Mouse (Mus musculus): Measurements from ENCODE around the gene Slc30a7.
A peak's percentile ranks its signal among the peaks of the same experiment; 100 is the strongest.

The Slc30a7 gene

DNA sequence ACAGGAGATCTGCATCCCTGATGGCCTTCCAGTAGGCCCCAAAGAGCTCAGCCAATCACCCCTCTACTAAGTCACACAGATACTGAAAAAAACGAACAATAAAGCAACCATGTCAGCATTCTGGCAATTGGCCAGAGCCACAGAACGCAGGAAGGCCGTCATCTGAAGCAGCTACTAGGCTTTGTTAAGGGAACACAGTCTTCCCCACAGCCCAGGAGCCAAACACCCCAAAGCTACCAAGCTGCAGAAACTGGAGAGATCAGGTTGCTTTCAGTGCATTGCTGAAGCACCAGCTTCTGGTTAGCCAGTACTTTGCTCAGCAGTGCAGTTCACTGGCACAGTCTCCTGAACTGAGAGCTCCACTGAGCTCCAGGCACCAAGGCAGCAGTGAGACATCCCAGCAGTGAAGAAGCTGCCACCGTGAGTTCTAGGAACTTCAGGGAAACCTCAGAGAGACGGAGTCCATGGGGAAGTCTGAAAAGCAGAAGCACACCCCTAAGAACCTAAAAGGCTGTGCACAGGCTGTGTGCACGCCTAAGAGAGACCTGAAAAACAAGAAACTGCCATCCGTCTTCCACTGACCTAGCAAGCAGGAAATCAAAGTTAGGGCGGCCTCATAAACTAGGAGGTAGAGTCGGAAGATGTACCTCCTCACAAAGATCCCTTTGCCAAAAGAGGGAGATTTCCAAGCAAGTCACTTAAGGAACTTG lies 21.9 kb downstream of the Slc30a7 start:
- peak; percentile 19 for DNase-seq

DNA sequence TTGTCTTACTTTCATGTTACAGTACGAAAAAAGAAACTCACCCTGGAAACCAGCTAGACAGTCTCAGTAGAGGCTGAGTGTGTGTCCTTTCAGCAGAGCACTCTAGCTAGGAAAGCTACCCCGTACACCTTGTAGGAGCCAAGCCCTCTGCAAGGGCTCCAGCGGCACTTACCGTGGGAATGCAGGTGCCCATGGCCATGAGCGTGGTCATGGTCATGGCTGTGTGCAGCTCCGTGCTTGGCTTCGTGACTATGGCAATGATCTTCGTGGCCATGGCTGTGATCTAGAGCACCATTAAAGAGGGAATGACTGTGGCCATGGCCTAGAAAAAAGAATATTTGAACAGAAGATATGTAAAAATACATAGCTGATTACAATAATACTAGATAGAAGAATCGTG lies 22.6 kb downstream of the Slc30a7 start:
- DNase-seq = no peak

DNA sequence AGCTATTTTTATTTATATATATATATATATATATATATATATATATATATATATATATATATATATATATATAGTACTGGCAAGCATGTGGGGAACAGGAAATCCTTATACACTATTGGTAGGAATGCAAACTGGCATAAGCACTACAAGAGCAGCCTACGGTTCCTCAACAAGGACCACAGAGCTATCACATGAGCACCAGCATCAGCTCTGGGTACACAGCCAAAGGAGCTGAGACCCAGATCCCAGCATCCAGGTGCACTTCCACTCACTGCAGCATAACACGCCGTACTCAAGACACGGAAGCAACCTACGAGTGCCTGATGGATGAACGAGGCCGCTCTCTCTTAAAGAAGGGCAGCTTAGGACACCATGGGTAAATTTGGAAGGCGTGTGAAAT lies 24.0 kb downstream of the Slc30a7 start:
- no peak for DNase-seq

DNA sequence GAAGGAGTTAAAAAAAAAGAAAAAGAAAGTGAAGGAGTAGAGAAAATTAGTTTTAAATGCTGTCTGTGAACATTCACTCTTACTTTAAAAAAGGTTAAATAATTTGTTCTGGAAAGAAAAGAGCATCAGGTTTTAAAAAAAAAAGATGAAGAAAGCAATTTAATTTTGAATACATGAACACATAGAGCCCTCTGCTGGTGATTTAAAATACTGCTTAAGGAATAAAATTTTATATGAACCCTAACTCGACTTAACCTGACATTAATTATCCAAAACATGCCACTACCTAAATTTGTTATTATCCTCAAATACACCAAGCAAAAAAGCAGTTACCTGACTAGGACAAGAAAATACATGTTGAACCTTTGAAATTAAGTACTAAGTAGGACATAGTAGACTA lies 28.2 kb downstream of the Slc30a7 start:
- no peak for DNase-seq

DNA sequence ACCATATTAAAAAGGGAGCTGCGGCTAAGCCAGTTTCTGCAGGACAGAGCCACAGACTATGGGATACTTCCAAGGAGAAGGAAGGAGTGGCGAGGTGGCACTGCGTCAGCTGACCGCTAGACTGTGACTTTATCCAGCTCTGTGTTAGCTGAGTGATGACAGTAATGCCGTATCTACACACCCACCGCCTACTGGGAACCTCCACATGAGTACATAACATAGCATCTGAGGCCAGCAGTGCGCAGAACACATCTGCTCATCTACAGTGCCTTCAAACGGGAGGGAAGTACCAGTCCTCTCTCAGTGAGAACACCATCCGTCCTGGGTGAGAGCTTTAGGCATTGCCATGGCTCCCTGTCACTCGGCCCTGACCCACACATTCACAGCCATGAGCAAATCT lies 32.2 kb downstream of the Slc30a7 start:
- no peak for DNase-seq

DNA sequence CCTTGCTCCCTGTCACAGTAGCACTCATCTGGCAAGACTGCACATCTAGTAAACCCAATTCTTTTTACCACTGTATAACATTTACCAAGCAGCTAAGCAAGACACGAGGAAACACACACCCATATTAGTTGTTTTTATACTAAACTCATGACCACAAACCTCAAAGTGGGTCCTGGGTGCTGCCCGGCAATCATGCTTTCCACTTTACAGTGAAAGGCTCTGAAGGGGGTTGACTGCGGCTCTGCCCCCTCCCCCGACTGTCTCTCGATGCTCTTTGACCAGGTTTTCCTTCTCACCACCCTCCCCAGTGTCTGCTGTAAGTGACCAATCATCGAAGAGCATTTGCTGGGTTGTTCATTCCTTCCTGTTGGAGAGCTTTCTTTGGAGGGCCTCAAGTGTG lies 33.0 kb downstream of the Slc30a7 start:
- peak; percentile 7 for DNase-seq

DNA sequence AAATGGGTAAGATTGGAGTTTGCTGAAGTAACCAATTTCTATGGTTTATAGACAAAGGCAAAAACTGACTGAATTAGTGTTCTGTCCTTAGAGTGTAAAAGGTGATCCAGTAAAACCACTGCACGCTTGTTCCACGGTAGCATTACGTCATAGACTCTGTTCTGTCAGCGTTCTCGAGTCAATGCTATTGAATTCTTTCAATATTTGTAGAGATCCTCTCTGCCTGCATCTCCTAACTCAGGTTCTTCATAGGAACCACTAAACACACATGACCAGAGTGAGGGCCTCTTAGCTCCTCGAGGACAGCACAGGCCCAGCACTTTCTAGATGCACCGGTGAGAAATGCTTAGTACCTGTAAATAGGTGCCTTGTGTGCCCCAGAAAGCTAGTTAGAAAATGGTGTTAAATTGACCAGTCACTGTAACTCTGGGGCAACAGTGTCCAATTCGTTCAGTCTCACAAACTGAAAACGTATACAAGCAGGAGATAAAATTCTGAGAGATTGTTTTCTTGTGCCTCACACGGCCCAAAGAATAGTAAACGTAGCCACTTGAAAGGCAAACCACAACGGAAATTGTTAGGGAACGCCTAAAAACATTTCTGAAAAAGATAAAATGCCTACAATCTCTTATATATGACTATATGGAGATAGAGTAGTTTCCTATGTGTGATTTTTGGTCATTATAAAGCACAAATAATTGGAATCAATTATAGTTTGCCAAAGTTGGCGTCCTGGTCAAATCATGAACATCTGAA lies 35.1 kb downstream of the Slc30a7 start:
- no peak for DNase-seq

DNA sequence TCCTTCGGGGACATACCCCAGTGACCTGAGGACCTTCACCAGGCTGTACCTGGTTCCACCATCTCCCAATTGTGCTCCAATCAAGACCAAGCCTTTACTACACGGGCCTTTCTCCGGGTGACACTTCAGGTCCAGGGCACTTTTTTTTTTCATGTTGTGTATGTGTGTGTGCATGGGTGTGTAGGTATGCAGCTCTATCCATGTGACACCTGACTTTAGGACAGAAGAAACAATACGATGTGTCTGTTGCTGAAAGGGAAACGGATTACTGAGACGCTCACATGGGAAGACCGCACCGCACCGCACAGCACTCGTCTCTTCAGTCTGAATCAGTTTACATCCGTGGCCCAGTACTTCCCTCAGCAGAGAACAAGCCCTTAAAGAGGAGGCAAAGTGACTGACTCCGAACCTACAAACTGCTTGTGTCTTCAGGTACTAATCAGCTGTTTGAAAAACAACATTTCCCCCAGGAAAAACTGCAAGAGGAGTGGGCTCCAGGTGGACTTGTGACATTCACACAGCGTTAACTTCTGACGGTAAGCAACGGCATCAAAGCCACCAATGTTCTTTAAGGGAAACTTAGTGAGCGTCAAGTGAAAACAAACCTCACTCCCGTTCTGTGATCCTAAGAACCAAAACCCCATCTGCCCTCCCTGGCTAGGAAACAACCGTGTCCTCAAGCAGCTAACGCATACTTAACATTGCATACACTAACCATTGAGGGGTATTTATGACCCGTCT lies 36.0 kb downstream of the Slc30a7 start:
- no peak for DNase-seq

DNA sequence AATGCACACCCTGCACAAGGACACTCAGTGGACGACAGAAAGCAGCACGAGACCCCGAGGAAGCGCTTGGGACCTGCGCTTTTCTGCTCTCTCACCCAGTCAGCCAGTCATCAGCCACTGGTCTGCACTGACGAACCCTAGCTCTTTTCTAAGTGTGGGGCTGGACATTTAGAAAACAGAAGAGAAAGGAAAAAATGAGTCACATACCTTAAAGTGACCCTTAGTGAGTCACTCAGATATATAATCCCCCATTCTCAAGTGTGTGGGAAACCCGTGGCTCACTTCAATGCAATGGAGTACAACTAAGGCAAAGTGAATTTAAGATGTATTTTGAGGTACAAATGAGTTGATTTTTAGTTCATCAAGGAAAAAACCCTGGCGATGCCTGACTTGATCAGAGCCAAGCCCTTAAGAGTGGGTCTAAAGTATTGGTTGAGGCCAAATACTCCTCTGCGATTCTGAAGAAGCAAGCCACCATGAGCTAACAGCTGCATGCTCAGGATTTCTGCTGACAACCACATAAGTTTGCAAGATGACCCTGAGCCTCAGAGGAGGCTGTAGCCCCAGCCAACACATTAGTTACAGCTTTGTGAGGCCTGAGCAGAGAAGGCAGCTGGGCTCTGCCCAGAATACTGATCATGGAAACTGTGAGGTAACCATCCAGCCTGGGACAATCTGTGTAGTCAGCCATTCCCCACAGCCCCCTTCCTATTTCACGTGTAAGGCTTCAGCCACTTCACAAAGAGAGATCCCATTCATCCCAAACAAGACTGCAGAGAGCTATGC lies 38.3 kb downstream of the Slc30a7 start:
- DNase-seq = no peak

DNA sequence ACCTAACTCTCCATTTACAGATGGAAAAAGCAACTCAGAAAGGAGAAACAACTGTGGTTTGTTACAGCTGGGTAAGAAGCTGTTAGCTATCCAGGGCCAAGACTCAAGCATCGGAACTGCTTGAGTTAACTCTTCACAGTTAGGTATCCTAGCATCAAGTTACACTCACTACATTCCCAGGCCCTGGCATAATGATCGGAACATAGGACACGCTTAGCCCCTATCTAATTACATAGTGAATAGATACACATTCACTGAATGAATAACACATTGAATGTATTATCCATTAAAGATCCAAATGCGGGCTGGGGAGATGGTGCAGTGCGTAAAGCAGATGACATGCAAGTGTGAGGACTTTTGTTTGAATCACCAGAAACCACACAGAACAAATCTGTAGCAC lies 43.1 kb downstream of the Slc30a7 start:
- no peak for DNase-seq

DNA sequence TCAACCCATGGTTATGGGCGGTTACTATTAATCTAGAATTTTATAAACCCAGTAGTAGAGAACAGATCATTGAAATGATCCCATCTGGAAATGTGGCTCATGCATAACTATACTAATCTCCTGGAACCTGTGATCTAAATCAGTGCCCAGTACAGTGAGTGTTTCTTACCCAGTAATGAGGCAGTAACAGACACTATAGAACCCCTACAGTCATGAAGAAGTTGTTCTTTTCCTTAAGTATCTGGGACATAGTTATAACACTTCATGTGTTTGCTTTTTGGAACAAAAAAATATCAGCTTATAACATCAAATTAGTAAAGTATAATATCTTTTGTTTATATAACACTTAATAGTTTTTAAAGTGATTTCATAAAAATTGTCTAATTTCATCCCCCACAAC lies 43.6 kb downstream of the Slc30a7 start:
- DNase-seq = no peak

DNA sequence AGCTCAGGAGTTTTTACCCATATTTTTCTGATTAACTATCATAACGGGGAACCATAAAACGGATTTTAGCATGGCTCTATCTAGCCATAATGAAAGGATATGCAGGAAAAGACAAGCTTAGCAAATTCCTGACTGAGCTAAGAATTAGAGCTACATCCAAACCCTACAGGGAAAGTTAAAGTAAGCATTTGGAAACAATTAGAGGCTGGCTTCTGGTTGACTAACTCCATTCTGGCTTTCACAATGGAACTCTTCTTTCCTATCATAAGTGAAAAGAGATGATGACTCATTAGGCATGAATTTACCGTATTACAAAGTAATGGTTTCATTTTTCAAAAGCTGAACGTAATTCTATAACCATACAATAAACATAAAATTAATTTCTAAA lies 45.2 kb downstream of the Slc30a7 start:
- no peak for DNase-seq

DNA sequence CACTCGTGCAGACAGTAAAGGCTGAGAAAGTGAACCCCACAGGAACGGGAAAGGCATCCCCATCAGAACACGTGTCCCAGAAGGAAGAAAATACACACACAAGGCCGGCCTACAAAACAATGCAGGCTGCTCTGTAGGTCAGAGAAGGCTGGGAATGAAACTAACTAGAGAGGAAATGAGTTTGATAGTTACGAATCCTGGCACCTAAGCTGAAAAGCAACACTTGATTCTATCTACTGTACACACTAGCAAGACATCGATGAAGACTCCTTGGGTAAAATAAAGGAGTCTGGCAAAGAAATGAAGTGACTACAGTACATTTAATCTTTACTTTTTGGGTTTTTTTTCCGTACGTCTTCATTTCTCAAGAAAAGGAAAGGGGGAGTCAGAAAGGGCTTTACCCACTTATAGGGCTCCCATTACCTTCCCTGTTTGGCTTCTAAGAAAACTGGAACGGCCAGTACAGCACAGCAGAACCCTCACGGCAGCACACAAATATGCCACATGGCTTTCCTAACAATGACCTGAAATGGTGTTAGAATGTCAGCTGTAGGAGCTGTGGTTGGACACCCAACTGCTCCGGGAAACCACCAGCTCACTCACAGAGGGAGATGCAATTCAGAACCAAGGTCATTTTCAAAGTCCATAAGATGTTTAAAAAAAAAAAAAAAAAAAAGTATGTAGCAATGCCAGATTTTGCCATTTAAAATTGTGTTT lies 45.7 kb downstream of the Slc30a7 start:
- no peak for DNase-seq

DNA sequence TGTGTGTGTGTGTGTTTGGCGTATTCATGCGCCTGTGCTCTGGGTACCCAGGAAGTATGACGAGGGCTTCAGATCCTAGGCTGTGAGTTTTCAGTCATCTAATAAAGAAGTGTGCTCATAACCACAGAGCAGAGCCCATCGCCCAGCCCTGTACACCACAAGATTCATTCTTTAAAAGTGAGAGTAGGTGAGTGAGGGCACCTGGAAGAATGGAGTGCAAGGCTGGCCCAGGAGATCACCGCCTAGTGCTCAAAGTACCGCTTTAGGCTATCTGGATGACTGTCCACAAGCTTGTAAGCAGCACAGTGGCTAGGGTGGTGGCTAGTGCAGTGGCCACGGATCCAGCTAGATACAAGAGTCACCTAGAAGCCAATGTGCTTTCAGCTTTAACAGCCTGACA lies 50.0 kb downstream of the Slc30a7 start:
- no peak for DNase-seq

DNA sequence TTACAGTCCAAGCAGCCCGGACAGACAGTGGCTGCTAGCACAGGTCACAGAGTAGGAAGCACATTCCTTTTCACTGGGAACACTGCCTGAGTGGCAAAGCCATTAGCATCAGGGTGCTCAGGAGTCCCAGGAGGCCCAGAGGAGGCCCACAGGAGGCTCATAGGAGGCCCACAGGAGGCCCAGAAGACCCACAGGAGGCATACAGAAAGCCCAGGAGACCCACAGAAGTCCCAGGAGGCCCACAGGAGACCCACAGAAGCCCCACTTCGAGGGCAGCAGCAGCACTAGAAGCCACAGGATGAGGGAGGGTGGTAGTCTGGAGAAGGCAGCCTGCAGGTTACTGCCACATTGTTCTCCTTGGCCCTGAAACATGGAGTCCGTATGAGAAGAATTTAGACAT lies 54.1 kb downstream of the Slc30a7 start:
- DNase-seq = no peak

DNA sequence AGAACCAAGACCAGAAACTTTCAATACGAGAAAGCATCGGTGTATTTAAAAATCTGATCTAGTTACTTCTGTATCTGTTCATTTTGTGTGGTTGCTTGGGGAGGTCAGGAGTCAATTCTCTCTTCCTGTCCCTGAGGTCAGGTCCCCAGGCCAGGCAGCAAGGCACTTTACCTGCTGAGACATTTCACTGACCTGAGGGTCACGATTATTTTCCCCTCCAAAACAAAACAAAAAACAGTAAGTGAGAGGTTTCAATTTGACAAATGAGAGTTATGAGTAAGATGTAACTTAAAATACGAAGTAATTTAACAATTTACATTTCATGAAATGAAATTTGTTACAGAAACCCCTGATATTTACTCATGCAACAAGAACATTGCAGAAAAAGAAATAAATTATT lies 54.9 kb downstream of the Slc30a7 start:
- no peak for DNase-seq

DNA sequence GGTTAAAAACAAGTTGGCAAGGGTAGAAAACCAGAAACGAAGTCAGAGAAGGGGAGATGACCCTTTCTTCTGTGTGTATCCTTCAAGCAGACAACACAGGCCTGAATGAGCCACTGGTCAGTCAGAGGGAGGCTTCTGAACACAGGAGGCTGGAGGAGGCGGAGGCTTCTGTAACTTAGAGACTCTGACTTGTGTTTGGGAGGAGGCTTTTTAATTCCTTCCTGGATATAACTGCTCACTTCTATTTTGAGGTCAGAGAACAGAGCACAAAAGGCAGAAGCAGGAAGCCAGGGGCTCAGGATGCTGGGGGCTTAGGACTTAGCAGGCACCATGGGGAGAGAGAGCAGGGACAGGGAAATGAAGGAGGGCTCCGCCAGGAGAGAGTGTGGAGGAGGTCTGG lies 56.0 kb downstream of the Slc30a7 start:
- DNase-seq = peak; percentile 29

DNA sequence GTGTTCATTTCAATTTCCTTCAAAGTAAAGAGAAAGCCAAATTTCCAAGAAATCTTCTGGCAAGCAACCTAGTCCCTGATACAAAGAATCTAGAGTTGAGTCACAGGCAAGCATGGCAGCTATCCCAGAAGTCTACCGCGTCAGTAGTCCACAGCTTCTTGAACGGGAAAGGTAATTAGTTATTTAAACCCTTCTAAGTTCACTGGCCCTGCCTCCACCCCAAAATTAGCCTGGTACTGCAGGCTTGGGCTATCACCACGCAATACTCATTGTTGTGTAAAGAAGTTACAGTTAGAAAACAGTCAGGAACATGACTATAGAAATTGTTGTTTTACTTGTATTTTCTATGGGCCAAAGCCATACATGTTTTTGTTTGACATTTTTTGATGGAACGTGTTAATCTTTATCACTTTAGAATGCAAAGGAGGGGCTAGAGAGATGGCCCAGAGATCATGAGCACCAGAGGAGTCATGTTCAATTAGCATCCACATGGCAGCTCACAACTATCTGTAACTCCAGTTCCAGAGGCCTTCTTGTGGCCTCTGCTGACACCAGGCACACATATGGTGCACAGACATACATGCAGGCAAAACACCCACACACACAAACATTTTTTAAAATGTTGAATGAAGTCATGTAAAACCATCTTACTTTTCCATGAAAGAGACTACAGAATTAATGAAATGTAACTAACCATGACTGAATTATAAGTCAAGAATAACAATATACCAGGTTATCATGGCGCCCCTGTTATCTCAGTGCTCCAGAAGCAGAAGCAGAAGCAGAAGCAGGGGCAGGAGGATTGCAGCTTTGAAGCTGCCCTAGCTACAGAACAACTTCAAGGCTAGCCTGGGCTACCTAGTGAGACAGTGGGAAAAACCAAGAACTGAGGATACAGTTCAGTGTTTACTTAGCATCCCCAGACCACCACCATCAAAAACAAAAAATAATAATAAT lies 57.0 kb downstream of the Slc30a7 start:
- peak; percentile 13 for DNase-seq

DNA sequence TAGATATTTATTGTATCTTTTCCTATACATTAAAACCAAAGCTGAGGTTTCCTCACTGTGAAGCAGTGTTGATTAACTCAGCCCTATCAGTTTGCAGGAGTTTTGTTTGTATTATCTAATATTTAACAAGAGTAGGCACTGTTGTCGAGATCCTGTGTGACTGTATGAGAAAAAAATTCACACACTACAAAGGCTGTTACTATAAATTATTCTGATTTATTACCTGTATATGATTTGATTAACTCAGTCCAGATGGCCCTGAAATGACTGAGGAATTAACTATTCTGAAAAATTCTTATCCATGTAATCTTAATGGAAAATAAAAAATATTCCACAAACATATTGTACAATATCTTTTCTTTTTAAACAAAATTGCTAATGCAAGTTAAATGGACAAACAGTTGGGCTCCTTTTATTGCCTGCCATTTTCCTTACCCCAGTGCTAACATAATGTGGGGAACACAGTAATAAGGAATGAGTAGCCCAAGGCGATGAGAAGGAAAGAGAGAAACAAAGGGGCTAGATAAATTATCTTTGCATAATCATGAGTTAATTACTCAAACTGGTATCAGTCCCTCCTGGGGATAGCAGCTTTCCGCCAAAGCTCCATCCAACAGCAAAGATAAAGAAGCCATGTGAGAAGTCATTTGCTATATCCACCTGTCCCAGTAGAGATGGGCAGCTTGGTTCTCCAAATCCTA lies 57.8 kb downstream of the Slc30a7 start:
- DNase-seq = no peak

DNA sequence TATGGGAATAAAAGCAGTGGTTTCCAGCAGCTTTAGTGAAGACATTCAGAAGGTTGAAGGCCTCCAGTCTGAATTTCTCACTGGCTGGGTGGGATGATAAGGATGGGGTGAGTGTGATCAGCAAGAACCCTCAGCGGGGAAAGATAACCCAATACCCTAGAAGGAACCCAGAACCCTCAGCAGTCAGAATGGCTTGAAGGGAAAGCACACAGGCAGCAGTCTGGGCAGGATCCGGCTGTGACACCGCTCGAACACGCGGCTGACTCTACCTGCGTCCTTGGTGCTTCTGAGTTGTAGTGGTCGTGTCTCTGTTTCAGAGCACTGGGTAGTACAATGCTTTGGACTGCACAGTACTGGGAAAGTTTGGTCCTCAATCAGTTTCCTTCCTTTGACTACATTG lies 60.9 kb downstream of the Slc30a7 start:
- DNase-seq = no peak

DNA sequence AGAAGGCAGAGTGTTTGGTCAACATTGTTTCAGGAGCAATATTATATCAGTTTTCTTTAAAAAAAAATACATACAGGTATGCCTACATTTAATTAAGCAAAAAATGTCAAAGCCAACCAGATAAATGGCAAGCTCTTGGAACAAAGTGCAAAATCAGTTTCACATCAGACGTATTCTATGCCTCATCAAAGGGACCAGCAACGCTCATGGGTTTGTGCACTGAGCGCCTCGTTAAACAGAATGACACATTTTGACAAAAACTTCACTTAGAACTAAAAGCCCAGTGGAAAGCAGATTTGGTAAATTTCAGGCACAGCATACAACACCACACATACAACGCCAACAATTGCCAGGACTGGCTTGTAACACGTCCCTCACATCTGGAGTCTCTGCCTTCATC lies 62.8 kb downstream of the Slc30a7 start:
- no peak for DNase-seq
